Mouse (Mus musculus) embryonic facial prominence, embryonic 14.5 days (tissue): ENCODE data around the gene Plgrkt. TPM values are rescaled to one million over a fixed set of nuclear protein-coding genes. Genes with fewer than 3 reads are reported as not detected.
"Not testable (repeated sequence)": the region's sequence is repeated elsewhere in the genome, so short reads cannot be mapped to it uniquely, and the experiment has no call there.

ENCODE experiments used
- ATAC-seq: fragments of 200-750 bp; cut with Nextera tagmentation; 2 replicates; pipeline ENCODE4 v1.8.0; 2017; ENCODE audit warnings: low read depth, moderate number of reproducible peaks, moderate TSS enrichment
- DNase-seq: peaks from one replicate; pipeline ENCODE4 v3.0.0-alpha.2; 2015; ENCODE audit warnings: low spot score
- H3K27ac ChIP-seq: fragments of 300-500 bp; sonication (generic); replicated peaks from 2 replicates; pipeline ENCODE4 v1.5.1; 2014; ENCODE audit warnings: low read depth, mild to moderate bottlenecking, low read length, moderate library complexity
- H3K27me3 ChIP-seq: fragments of 300-500 bp; sonication (generic); replicated peaks from 2 replicates; pipeline ENCODE4 v1.6.1; 2014; ENCODE audit warnings: low read length; ENCODE audit not compliant: control insufficient read depth, insufficient read depth
- H3K36me3 ChIP-seq: fragments of 300-500 bp; sonication (generic); 2 replicates; pipeline ENCODE4 v1.6.1; 2014; ENCODE audit warnings: low read length, mixed read lengths; ENCODE audit not compliant: control insufficient read depth, insufficient read depth
- H3K4me1 ChIP-seq: fragments of 300-500 bp; sonication (generic); 2 replicates; pipeline ENCODE4 v1.6.1; 2014; ENCODE audit warnings: antibody characterized with exemption, low read length; ENCODE audit not compliant: control insufficient read depth, insufficient read depth
- H3K4me2 ChIP-seq: fragments of 300-500 bp; sonication (generic); 2 replicates; pipeline ENCODE4 v1.6.1; 2014; ENCODE audit warnings: low read depth, mild to moderate bottlenecking, low read length, moderate library complexity, mixed read lengths
- H3K4me3 ChIP-seq: fragments of 300-500 bp; sonication (generic); 2 replicates; pipeline ENCODE4 v1.5.1; 2014; ENCODE audit warnings: low read depth, mild to moderate bottlenecking, low read length
- H3K9ac ChIP-seq: fragments of 300-500 bp; sonication (generic); 2 replicates; pipeline ENCODE4 v1.6.1; 2014; ENCODE audit warnings: low read depth, mild to moderate bottlenecking, low read length, moderate library complexity, mixed read lengths
- H3K9me3 ChIP-seq: fragments of 300-500 bp; sonication (generic); 2 replicates; pipeline ENCODE4 v1.6.1; 2016; ENCODE audit warnings: low read length; ENCODE audit not compliant: control insufficient read depth
- WGBS: fragments of 180-500 bp; shearing (Covaris S2); extraction: QIAGEN DNeasy Blood & Tissue Kit; methylation state at CpG from one replicate; pipeline ENCODE4 v1.1.7; 2014; 5-methylcytosine and 5-hydroxymethylcytosine counted together
- polyA plus RNA-seq: library from polyadenylated mRNA; unstranded; fragments of >200 nt; fragmentation: Nextera tagmentation; extraction: Ambion mirVana; gene quantifications from 2 replicates; pipeline ENCODE4 v1.2.1, GENCODE M21; 2014

The Plgrkt gene
- 66.9 and 67.7 TPM in 2 replicates for polyA plus RNA-seq

DNA sequence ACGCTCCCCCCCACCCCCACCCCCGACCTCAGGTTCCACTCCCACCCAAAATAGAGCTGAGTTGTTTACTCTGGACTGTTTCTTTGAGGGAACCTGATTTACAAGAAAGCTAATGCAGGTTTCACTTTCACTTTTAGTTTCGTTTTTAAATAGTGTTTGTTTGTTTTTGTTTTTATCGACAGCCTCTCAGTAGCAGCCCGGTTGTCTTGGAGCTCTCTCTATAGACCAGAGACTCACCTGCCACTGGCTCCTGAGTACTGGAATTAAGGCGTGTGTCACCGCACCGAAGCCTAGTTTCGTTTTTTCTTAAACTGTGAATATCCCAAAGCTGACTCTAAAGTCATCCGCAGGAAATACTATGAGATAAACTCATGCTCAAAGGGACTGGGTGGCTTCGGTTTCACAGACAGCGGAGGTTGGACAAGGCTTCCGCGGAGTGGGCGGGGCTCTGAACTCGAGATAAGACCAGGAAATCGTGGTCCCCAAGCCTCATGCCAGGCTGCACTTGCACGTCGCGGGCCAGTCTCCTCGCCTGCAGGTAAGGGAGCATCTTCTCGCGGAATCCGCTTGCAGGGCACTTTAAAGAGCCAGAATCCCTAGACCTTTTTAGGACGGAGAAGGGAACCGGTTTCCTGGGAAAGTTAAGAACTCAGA lies at the start of gene Plgrkt, which contains the start of gene Cd274:
Gene Plgrkt, minus strand, starts transcription at position 422 of the 654 bp plus-strand sequence.
Gene Cd274, plus strand, starts transcription at position 487 of the 654 bp plus-strand sequence.
- WGBS: 2% methylated on average over 26 of the region's 26 CpGs
- H3K9ac ChIP-seq: peak within 1 kb of the TSS; percentile 60
- no peaks in the 10 kb centered on the region for H3K9me3 ChIP-seq

DNA sequence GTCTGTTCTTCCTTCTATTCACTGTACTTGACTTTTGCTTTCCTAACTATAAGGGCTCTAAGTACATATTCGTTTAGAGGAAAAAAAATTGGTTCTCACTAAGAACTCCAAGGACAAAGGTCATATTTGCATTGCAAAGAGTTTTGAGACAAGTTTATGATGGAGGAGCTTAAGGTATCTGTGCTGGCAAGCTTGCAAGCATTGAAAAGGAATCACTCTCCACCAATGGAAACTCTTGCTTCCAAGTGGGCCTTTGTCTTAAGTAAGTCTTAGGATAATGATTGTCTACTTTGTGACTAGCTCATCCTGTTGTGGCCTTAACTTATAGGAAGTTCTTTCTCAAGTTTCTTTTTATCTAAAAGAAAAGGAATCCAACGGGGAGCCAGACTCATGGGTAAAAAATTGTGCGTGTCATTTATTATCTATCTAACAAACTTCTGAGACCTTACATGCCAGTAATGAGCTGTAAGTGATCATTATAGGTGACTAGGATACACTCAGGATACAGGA lies 49.3 kb upstream of the Plgrkt start:
- ATAC-seq: no peak
- no peaks in the 10 kb centered on the region for H3K9me3 ChIP-seq
- no peaks in the 10 kb centered on the region for H3K36me3 ChIP-seq
- no peak overlapping the region for H3K4me3 ChIP-seq
- no peak overlapping the region for H3K9ac ChIP-seq
- DNase-seq: no peak
- no peaks in the 10 kb centered on the region for H3K27me3 ChIP-seq
- H3K4me2 ChIP-seq: no peak overlapping the region
- 64% methylated on average over 3 of the region's 3 CpGs for WGBS
- H3K4me1 ChIP-seq: peaks cover 7% of the 10 kb centered on the region
- H3K27ac ChIP-seq: no peak overlapping the region

More for the DNA sequence above, at the start of gene Plgrkt, which contains the start of gene Cd274:
- Histone ChIP-seq H3K27me3 (no peaks in the 10 kb centered on the region), H3K27ac (no peak within 1 kb of the TSS), H3K4me2 (peak within 1 kb of the TSS; percentile 84), H3K4me3 (peak within 1 kb of the TSS; percentile 50), H3K36me3 (no peaks in the 10 kb centered on the region), H3K4me1 (0 out of 2 replicates have a peak, but pooled peaks cover 8% of the 10 kb centered on the region)
- ATAC-seq (no peak), DNase-seq (peak; percentile 89)

DNA sequence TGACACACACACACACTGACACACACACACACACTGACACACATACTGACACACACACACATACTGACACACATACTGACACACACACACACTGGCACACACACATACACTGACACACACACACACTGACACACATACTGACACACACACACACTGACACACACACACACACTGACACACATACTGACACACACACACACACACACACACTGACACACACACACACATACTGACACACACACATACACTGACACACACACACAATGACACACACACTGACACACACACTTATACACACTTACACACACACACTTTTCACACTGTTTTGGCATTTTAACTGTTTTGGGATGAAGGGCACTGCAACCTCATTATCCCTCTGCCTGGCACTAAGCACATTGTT lies 47.7 kb upstream of the Plgrkt start:
- H3K4me1 ChIP-seq: peaks cover 11% of the 10 kb centered on the region
- not testable (repeated sequence) for H3K4me2 ChIP-seq, DNase-seq, H3K27me3 ChIP-seq, H3K4me3 ChIP-seq, H3K9ac ChIP-seq, ATAC-seq, H3K36me3 ChIP-seq, H3K27ac ChIP-seq, H3K9me3 ChIP-seq

DNA sequence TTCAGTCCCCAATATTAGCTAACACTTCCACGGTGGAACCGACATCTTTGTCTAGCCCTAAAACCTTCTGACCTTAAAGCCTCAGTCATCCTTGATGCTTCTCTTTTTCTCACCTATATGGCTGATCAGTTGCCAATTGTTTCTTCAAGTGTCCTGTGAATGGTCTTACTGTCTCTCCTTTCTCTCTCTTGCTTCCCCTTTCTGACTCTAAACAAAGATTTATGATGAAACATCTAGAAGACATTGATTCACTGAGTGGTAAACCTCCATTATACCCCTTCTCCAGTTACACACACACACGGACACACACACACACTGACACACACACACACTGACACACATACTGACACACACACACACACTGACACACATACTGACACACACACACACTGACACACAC lies 47.3 kb upstream of the Plgrkt start:
- no peak overlapping the region for H3K4me2 ChIP-seq
- ATAC-seq (no peak), DNase-seq (no peak)
- H3K4me1 ChIP-seq: peaks cover 11% of the 10 kb centered on the region
- no peaks in the 10 kb centered on the region for H3K36me3 ChIP-seq
- no peak overlapping the region for H3K27ac ChIP-seq
- WGBS: 84% methylated on average over 3 of the region's 3 CpGs
- no peaks in the 10 kb centered on the region for H3K9me3 ChIP-seq
- H3K9ac ChIP-seq: no peak overlapping the region
- H3K4me3 ChIP-seq: no peak overlapping the region
- H3K27me3 ChIP-seq: no peaks in the 10 kb centered on the region

DNA sequence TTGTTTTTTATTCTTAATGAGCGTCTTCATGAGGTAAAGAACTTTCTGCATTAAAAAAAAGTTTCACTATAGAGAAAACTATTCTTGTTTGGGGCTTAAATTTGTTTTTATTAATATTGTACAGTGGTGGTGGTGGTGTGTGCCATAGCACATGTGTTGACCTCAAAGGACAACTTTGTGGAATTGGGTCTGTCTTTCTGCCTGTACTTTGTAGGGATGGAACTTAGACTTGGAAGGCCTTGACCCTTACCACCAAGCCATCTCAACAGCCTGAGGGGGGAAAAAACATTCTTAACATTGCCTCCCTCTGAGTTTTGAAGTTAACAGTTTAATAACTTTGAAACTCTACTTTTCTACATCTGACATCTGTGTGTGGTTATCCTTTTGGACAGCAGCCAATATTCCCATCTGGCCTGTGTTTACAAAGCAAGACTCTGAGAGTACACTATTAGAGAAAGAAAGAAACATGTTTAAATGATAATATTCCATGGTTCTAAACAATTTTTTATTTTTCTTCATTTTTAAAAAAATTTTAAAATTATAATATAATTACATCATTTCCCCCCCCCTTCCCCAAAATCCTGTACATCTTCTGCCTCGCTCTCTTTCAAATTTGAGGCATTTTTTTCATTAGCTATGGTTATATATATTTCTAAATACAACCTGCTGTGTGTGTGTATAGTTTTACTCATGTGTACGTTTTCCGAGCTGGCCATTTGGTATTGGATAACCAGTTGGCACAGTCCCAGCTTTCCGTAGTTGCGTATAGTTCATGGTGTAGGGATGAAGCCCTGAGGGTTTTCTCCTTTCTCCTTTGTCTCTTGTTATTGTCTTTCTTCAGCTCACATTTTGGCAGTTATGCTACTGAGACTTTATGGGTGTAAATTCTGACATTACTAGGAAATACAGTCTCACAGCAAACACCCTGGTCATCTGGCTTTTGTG lies 45.6 kb upstream of the Plgrkt start:
- ATAC-seq (peak; percentile 92), DNase-seq (peak; percentile 95)
- no peaks in the 10 kb centered on the region for H3K27me3 ChIP-seq
- peak overlapping the region; percentile 90 for H3K27ac ChIP-seq
- peaks cover 11% of the 10 kb centered on the region for H3K4me1 ChIP-seq
- 29% methylated on average over 6 of the region's 6 CpGs for WGBS
- no peaks in the 10 kb centered on the region for H3K9me3 ChIP-seq
- H3K9ac ChIP-seq: no peak overlapping the region
- H3K4me3 ChIP-seq: no peak overlapping the region
- H3K36me3 ChIP-seq: no peaks in the 10 kb centered on the region
- H3K4me2 ChIP-seq: peak overlapping the region; percentile 2; the same call in 1 of the 2 replicates

DNA sequence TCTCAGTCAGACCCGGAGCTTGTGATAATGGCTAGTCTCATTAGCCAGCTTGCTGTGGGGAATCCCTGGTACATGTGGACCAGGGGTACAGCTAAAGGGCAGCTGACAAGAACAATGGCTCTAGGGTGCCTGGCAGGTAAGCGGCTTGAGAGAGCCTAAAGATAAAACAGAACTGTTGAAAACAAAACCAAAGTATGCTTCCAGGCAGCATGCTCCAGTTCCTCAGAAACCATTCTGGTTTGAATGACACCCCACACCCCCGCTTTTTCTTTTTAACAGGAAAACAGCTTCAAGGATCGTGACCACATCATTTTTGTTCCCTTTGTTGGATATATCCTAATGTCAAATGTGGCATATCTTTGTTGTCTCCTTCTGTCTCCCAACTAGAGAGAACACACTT lies 43.4 kb upstream of the Plgrkt start, which contains the start of gene Pdcd1lg2:
Gene Pdcd1lg2, plus strand, starts transcription at position 301 of the 400 bp plus-strand sequence.
- DNase-seq: no peak
- no peak within 1 kb of the TSS for H3K4me3 ChIP-seq
- H3K27ac ChIP-seq: no peak within 1 kb of the TSS
- no peaks in the 10 kb centered on the region for H3K9me3 ChIP-seq
- H3K36me3 ChIP-seq: no peaks in the 10 kb centered on the region
- H3K4me2 ChIP-seq: no peak within 1 kb of the TSS
- H3K4me1 ChIP-seq: peaks cover 14% of the 10 kb centered on the region
- H3K9ac ChIP-seq: no peak within 1 kb of the TSS
- no peaks in the 10 kb centered on the region for H3K27me3 ChIP-seq
- WGBS: 73% methylated on average over 4 of the region's 4 CpGs
- ATAC-seq: no peak

DNA sequence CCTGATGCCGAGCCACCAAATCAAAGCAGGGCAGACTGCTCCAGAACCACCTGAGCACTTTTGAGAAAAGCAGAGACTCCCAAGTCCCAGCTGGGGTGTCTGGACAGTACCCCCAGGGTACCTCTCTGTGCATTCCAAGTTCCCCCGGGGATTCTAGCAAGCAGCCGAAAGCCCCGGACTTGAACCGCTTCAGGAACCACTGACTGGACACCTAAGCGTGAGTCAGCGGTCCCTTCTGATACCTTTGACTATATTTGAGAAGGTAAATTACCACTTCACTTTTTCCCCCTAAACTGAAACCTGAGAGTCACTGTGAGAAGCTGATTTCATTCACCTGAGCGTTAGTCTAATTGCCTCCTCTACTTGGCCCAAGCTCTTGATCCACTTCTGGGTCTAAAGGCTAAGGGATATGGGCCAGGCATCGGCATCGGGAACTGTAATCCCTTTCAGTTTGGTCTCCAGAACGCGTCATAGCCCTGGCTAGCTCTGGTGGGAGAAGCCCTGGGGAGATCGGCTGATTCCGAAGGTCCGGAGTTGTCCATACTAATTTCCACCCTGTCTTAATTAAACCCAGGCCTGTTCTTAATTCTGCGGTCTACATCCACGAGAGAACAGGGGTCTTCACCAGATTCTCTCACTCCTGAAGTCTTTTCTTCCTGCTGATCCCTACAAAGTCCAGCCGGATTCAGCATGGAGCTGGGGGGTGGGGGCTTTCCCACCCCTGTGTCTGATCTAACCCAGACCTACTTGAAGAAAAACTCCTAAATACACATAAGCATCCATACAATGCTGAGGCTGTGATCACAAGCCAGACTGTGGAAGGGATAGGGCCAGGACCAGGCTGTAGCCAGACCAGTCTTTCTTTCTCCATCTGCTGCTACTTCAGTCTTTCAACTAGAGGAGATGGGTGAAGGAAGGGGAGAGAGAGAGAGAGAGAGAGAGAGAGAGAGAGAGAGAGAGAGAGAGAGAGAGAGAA lies 39.1 kb upstream of the Plgrkt start:
- Histone ChIP-seq H3K9me3 (0 out of 2 replicates have a peak, but pooled peaks cover 2% of the 10 kb centered on the region), H3K4me2 (no peak overlapping the region), H3K4me3 (no peak overlapping the region), H3K4me1 (peaks cover 7% of the 10 kb centered on the region; the same call in 1 of the 2 replicates), H3K27me3 (no peaks in the 10 kb centered on the region), H3K27ac (no peak overlapping the region), H3K9ac (no peak overlapping the region), H3K36me3 (no peaks in the 10 kb centered on the region)
- DNase-seq (peak; percentile 65), ATAC-seq (peak; percentile 80)
- 46% methylated on average over 18 of the region's 18 CpGs for WGBS
